Mouse (Mus musculus) liver, adult 2 months (tissue): ENCODE results near the gene Mtmr2.

ENCODE experiments used
- CTCF ChIP-seq: fragments of 200-500 bp; IDR thresholded peaks from 2 replicates; pipeline ENCODE4 v1.5.1; 2011; ENCODE audit warnings: low read depth, low read length, control low read depth
- POLR2A ChIP-seq: fragments of 200-500 bp; IDR thresholded peaks from 2 replicates; pipeline ENCODE4 v1.6.1; 2011; ENCODE audit warnings: low read length, control low read depth; ENCODE audit not compliant: insufficient read depth; ENCODE audit errors: extremely low read depth

GRCm38 (mm10) chr9:13699781-13700116 is 48.5 kb upstream of the Mtmr2 start:
- TF ChIP-seq CTCF (no peak), POLR2A (no peak)
